Mouse (Mus musculus): ENCODE data around the gene Nfia.

Nfia gene

DNA sequence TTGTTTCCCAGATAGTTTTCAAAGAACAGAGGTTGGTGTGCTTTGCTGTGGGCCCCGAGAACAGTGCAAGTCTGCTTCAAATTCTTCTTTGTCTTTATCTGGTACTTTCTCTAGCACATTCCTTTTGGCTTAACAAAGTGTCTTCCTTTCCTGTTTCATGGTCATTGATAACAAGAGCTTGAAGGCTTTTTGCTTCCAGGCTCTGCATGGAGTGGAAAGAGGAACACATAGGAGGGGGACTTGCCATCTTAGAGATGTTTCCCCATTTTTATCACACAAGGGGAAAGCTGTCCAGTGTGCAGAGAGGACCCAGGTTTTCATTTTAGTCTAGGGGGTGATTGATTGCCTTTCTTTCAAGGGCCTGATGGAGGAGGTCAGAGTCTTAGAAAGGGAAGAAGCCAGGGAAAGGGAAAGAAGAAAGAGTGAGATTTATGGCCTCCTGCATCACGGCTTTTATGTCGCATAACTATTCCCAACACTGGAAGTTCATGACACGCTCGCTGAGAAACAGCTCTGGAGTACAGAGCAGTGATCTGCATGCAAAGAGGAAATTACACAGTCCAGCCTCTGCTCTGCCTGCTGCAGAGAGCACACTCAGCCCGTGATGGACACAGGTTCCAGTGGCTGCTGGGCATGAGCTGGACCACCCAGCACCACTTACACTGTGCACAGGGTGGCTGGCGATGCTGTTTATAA lies 67.0 kb downstream of the Nfia start:
- DNase-seq (ENCODE audit: low read depth, low spot score): no peak

DNA sequence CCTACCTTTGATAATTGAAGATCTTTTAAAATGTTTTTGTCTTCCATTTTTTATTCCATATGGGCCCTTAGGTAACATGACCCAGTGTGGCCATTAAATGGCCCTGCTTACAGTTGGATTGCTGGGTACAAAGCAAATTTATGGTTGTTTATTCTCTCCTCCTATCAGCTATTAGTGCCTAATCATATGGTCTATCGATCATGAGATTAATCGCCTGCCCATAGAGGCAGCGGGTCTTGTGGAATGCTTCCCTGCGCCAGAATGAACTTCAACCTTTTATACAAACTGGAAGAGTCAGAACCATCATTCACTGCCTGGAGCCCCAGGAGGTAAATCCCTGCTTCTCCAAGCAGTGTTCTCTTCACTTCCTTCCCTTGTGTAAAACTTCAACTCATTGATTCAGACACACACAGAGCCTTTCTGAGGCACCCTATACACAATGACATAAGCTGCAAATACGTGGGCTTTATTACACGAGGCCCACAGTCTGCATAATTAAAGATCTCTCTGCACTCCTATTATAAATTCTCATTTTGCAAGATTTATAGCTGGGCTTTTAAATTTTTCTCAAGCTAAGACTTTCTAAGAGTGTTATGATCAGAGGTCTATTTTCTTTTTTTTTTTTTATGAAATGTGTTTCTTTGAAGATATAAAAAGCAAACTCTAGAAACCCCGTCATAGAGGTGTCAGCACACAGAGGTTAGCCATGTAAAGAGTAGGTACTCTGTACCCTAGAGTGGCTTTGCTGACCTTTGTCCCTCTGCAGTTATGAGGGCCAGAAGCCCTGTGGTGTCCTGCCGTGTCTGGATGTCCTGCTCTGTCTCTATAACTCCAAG lies 67.9 kb downstream of the Nfia start:
- no peak for DNase-seq (ENCODE audit: low read depth, low spot score)

DNA sequence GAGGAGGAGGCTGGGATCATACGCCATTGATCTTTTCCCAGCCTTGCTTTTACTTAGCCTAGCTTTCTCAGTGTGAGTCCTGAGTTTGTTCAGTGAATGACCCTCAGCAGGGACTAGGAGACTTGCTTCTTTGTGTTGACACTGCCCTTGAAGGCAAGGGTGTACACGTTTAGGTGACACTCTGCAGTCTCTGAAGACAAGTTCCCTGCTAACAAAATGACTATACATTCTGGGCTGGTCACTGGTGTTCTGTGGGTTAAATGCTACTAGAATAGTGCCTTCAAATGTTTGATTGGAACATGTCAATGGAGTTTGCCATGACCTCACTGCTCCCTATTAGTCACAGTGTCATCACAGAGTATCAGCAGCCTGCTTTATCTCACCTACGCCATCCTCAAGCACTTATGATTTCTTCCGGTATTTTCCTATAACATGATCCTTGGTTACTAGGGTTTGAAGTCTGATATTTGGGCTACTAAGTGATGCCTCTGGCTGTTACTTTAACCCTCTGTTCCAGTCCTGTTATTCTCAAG lies 68.6 kb downstream of the Nfia start:
- no peak for DNase-seq (ENCODE audit: low read depth, low spot score)

DNA sequence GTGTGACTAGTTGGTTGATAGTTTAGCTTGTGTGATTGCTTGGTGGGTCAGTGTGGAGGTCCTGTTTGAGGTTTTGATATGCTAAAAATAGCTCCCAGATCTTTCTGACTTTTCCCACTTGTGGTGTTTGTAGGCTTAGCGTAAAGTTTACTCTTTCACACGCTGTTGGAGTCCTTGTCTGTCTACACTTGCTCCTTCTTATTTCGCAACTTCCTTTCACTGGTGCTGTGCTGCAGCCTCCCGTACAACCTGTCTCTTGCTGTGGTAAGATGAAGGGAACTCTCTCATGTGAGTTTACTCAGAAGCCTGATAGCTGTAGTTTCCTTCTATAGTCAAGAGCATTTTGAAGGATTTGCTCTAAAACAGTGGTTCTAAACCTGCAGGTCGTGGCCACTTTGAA lies 69.2 kb downstream of the Nfia start:
- DNase-seq (ENCODE audit: low read depth, low spot score): no peak

DNA sequence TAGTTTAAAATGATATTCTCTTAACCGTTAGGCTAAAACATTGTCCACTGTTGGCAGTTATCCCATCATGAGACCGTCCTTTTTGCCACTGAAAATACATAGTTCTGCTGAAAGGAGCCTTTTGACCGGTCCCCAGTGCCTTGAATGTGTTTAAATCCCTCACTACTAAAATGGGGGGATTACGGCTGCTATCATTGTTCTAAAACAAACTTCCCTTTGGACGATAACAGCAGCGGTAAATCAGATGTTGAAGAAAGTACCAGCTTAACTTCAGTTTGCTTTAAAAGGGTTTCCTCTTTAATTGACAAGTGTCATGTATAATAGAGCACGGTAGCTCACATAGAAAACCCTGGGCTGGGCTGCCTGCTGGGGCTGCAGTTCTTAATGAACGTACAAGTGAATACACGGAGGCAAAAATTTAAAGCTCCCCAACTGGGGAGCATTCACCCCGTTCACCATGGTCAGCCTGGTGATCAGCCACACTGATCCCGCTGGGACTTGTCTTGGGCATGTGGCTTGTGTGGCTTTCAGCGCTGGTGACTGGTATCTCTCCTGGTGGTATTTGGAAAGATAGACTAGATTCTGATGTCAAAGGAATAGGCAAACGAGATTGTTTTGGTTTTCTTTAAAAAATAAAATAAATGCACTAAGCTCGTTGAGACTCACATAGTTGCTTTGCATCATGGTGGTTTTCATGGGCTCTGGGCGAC lies 71.6 kb downstream of the Nfia start:
- DNase-seq (ENCODE audit: low read depth, low spot score): no peak

DNA sequence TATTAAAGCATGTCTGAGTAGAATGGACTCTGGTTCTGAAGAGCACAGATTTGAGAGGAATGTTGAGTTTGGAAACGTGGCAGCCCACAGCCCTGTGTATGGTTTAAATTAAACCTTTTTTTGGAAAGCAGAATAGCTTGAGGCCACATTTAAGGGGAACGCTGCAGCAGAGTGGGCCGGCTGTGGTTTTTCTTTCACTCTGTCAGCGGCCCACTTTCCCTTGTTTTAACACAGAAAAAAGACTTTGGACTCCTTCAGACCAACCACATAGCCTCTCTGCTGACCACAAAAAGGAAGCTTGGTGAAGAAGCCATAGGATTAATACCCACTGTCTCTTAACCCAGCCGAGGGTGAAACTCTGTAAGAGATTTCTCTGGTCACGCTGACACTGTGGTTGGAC lies 72.4 kb downstream of the Nfia start:
- DNase-seq (ENCODE audit: low read depth, low spot score): no peak

DNA sequence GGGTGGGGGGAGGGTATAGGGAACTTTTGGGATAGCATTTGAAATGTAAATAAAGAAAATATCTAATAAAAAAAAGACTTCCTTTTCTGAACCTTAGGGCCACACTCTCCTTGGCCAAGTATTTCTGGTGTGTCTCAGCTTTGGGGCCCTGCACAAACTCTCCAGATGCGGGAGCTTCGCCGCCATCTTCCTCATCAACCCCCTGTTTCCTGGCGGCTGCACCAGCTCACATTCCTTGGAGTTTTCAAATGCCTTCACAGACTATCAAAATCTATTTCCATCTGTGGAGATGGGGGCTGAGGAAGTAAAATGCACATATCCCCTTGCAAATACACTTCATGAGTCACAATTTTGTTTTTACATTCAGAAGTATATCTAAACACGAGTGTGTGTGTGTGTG lies 75.1 kb downstream of the Nfia start:
- no peak for DNase-seq (ENCODE audit: low read depth, low spot score)

DNA sequence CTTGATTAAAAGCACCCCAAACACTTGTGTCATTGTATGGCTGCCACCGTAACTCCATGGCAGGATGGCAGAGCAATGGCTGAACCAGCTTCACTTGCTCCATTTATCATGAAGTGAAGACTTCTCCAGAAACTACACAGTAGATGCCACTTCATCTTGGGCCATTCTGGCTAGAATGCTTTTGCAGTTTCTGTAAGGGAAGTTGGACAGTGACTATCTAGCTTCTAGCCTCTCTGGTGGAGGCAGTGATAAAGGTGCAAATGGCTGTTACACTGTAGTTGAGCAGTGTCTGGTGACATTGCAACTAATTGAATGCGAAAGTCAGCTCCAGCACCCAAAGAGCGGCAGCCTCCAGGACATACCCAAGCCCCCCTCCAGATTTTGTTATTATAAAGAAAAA lies 78.5 kb downstream of the Nfia start:
- DNase-seq (ENCODE audit: low read depth, low spot score): no peak

DNA sequence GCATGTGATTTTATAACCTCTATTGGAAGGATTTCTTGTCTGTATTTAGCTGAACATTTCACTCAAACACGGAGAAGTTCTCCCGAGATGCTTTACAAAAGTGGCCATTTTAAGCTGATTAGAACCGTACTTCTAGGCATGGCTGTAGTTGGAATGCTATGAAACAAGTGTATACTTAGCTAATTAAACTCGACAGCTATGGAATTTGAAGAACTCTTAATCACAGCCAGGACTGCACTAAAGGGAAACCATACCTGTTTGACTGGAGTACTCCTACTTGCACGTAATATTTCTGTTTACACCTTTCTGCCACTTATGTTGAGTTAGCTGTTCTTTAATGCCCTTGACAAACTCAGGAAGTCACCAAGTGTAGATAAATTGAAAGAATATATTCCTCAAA lies 79.2 kb downstream of the Nfia start:
- DNase-seq (ENCODE audit: low read depth, low spot score): no peak

DNA sequence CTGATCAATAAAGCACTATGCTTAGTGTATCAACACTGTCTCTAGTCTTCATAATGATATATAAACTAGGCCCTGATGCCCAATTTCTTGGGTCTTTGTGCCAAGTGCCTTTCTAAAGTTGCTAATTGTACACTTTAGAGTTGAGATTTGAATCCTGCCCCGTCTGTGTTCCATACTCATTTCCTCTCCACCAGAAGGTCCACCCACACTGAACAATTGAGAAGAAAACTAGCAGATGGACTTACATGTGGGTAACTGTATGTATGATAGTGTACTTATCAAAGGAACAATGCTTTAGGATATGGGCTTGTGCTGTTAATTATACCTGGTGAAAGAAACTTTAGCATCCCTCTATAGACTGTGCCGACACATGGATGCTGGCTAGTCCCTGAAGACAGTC lies 80.1 kb downstream of the Nfia start:
- DNase-seq (ENCODE audit: low read depth, low spot score): no peak

DNA sequence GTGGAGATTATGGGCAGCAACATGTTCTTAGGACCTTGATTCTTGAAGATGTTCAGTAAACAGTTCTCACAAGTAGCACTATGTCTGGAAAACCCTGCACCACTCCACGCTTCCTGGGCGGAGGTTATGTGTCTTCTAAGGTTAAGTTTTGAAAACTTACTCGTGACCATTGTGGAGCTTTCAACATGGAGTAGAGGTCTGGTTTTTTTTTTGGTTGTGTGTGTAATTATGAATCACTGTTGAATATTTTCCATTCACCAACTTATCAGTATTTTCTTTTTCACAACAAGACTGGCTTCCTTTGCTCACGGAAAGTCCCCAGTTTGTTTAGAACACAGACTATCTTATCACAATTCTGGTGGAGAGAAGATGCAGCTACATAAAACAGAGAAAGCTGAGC lies 82.2 kb downstream of the Nfia start:
- DNase-seq (ENCODE audit: low read depth, low spot score): no peak

DNA sequence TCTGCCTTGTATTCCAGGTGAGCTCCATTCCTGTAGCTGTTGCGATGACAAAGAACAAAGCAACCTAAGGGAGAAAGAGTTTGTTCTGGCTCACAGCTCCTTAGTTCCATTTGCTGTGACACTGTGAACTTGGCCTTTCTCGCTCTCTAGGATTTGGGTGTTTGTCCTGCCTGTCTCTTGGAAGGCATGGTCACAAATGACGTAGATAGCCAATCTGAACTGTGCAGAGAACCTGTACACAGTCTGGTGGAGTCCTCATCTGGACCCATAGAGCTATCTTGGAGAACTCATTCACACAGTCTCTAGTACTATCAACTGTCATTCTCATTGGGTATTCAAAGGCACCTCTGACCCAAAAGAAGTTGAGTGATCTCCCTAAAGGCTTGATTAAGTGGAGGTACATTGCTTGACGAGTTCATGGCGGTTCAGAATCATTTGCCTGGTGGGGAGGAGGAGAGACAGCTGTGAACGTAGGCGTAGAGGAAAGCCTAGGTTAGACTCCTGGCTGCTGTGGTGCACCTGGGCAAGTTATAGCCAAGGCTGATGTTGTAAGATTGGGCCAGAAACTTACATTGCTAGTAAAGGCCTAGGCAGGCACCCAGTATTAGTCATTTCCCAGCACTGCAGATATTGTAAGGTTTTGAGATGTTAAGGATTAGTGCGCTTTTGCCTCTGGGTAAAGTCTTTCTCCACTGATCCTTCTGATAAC lies 83.3 kb downstream of the Nfia start:
- DNase-seq (ENCODE audit: low read depth, low spot score): no peak

DNA sequence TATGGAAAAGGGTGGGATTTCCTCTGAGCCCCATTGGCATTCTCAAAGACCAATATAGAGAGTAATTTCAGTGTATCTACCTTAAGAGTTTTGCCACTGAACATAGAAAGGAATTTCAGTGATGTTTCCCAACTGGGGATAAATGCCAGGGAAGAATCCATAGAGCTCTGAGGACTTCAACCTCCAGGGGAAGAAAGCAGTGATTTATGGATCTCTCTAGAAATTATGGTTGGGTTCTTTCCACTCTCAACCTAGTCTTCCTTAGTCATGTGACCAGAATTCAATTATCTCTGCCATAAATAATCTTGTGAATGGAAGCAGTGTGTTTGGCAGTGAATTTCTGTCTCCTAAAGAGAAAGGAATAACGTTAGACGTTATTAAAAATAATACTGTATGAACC lies 85.0 kb downstream of the Nfia start:
- DNase-seq (ENCODE audit: low read depth, low spot score): no peak

DNA sequence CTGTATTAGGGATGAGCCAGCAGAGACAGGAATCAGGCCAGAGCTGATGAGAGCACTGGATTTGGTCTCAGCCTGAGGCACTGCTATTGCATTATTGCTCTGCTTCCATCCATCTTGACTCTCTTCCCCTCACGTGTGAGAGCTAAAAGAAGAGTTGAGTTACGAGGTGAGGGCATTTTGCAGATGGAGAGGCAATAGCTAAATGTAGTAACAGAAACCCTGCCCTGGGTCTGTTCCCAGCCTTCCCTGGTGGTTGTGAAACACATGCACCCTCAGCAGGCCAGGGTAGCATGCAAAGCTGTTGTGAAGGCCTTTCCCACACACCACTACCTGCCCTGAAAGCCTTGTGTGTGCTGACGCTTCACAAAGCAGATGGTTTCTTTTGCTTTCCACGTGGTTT lies 86.9 kb downstream of the Nfia start:
- no peak for DNase-seq (ENCODE audit: low read depth, low spot score)

DNA sequence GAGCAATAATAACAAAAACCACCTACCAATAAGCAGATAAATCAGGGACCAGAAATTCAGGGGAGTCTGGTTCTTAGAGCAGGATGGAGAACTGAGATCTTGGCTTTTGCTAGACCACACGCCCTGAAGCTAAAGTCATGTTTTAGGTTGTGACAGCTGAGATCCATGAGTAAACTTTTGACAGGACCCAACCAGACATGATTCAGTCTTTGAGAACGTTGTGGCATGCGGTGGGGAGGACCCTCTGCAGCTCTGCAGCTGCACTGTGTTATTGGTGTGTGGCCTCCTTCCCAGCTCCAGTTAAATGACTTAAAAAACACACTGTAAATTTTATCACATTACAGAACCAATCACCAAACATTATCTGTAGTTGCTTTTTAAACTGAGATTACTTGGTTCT lies 87.8 kb downstream of the Nfia start:
- DNase-seq (ENCODE audit: low read depth, low spot score): no peak

DNA sequence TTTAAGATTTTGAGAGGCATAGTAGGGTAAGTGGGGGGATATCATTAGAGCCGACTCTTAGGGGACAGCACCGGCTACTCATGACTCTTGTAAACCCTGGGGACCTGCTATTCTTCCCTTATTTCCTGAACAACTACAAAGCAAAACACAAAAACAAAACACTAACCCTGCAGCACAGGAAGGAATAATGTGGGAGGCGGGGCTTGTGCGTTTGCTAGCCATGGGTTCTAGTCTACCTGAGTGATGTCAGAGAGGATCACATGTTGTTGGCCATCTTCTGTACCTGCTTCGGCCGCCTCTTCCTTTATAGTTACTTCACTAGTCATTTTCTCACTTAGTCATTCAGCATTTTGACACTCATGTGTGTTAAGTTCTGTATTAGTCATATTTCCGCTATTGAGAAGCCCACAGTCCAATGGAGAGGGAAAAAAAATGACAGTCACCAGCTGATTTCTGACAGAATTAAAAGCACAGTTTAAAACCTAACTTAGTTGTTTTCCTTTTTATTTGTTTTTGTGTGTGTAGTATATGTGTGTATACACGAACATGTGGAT lies 88.3 kb downstream of the Nfia start:
- no peak for DNase-seq (ENCODE audit: low read depth, low spot score)

DNA sequence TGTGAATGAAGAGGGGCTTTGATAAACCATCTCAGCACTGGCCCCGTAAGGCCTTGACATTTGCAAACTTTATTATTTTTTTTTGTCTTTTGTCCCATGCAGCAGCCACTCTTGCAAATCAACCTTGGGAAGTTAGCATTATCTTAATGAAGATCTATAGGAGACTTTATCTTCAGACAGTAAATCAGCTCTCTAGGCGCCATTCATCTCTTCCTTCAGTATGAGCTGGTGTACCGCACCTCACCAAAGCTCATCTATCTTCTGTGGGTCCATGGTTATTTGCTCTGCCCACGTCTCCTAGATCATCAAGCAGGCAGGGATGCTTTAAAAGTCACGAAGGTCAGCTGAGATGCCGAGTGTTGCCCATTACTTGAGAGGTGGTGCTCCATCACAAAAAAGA lies 89.8 kb downstream of the Nfia start:
- DNase-seq (ENCODE audit: low read depth, low spot score): no peak

DNA sequence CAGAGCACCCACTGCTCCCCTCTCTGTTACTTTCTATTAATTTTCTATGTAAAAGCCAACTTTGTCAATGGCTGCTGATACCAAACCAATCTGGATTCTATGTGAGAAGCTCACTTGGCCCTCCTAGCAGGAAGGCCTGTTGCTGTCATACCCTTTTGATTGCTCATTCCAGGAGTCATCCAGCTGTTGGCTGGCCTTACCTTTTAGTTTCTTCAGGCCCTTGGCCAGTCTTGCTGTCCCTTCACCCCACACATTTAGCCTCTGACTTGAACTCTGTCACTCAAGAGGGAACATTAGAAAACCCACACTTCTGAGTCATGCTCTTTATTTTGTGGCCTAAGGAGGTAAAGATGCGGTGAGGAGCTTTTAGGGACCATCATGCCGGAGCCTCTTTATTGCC lies 91.7 kb downstream of the Nfia start:
- DNase-seq (ENCODE audit: low read depth, low spot score): no peak

DNA sequence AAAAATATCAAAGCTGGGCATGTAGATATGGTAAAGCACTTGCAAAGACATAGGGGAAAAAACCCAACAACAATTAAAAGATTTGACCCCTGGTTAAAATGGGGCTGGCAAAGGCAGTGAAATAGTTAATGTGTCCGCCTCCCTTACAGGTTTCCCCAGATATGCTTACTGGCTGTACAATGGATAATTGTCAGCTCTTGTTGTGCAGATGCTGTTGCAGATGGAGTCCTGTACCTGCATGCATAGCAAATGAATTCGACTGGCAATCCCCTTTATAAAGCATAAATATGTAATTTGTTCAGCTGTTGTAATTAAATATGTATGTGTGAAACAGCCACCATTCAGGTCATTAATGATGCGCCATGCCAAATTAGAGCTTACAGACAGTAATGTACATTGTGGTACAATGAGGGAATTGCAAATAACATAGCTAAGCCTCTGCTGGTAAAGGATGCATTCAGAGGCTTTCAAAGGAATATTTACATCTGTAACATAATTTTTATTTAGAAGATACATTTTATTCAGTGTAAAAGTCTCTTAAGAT lies 92.9 kb downstream of the Nfia start:
- DNase-seq (ENCODE audit: low read depth, low spot score): no peak

DNA sequence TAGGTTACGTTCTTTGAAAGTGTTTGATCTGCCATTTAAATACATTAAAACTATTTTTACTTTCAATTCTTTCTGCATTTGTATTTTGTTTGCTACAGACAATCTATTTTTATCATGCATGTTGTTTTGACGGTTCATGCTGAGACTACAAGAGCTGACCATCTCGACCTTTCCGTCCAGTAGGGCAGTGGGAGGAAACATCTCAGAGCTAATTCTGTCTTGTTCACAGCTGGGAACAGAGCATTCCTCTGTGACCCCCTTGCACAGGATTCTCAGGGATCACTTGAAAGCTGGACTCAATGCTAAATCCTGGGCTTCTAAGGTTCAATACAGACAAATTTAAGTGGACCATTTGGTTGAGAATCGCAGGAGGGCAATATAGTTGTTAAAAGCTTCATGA lies 93.9 kb downstream of the Nfia start:
- no peak for DNase-seq (ENCODE audit: low read depth, low spot score)

DNA sequence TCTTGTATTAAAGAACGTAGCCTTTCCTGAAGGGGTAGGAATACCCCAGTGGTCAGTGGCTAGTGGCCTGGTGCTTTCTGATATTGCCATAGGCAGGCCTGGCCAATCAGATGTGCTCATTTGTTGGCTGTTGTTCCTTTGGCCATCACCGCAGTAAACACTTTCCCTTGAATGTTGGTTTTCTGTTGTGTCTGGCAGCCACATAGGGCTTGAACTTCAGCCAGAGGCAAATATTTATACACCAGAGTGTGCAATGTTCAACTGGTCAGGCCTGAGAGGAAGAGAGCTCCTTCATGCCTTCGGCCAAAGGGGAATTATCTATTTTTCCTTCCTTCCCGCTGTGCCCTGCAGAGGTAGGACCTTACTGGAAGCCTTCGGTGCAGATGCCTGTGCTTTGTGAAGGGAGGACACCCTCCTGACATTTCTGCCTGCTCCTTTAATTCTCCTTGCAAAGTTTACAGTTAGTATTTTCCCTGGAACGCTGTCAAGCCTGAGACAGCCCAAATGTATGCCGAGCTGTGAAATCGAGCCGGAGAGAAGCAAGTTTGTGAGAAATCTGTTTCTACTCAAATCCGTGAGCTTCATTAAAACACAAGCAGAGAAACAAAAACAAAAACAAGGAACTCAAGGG lies 95.9 kb downstream of the Nfia start:
- DNase-seq (ENCODE audit: low read depth, low spot score): no peak
